Mouse (Mus musculus) kidney, postnatal 0 days (tissue): ENCODE results near the gene Arhgap5. TPM values are rescaled to one million over a fixed set of nuclear protein-coding genes. Genes with fewer than 3 reads are reported as not detected.
A peak's percentile ranks its signal among the peaks of the same experiment; 100 is the strongest.

ENCODE experiments used
- ATAC-seq: fragments of 200-750 bp; cut with Nextera tagmentation; replicated peaks from 2 replicates; pipeline ENCODE4 v1.8.0; 2017; ENCODE audit warnings: low read depth, moderate number of reproducible peaks, moderate TSS enrichment, moderate library complexity; ENCODE audit not compliant: low FRiP score
- DNase-seq: peaks from one replicate; pipeline ENCODE4 v3.0.0-alpha.2; 2016; ENCODE audit warnings: low spot score
- H3K27ac ChIP-seq: fragments of 300-500 bp; sonication (generic); 2 replicates; pipeline ENCODE4 v1.5.1; 2014; ENCODE audit warnings: mild to moderate bottlenecking
- H3K27me3 ChIP-seq: fragments of 300-500 bp; sonication (generic); 2 replicates; pipeline ENCODE4 v1.6.1; 2014; ENCODE audit warnings: low read length, mixed read lengths; ENCODE audit not compliant: insufficient read depth
- H3K36me3 ChIP-seq: fragments of 300-500 bp; sonication (generic); 2 replicates; pipeline ENCODE4 v1.6.1; 2014; ENCODE audit warnings: low read length, mixed read lengths; ENCODE audit not compliant: insufficient read depth
- H3K4me1 ChIP-seq: fragments of 300-500 bp; sonication (generic); replicated peaks from 2 replicates; pipeline ENCODE4 v1.6.1; 2014; ENCODE audit warnings: antibody characterized with exemption, low read length, mixed read lengths; ENCODE audit not compliant: insufficient read depth
- H3K4me2 ChIP-seq: fragments of 300-500 bp; sonication (generic); 2 replicates; pipeline ENCODE4 v1.6.1; 2014; ENCODE audit warnings: mild to moderate bottlenecking, low read length, moderate library complexity, mixed read lengths
- H3K4me3 ChIP-seq: fragments of 300-500 bp; sonication (generic); replicated peaks from 2 replicates; pipeline ENCODE4 v1.5.1; 2014; ENCODE audit warnings: low read depth, low read length
- H3K9ac ChIP-seq: fragments of 300-500 bp; sonication (generic); 2 replicates; pipeline ENCODE4 v1.6.1; 2014; ENCODE audit warnings: low read depth, low read length
- H3K9me3 ChIP-seq: fragments of 300-500 bp; sonication (generic); replicated peaks from 2 replicates; pipeline ENCODE4 v1.6.1; 2016; ENCODE audit warnings: low read length, inconsistent platforms, mixed read lengths
- CTCF ChIP-seq: IDR thresholded peaks from 2 replicates; pipeline ENCODE4 v1.5.1; 2016; ENCODE audit warnings: antibody characterized with exemption, low read depth, mild to moderate bottlenecking, moderate library complexity
- WGBS: fragments of 180-500 bp; shearing (Covaris S2); extraction: QIAGEN DNeasy Blood & Tissue Kit; methylation state at CpG from one replicate; pipeline ENCODE4 v1.1.7; 2014; 5-methylcytosine and 5-hydroxymethylcytosine counted together
- polyA plus RNA-seq: library from polyadenylated mRNA; unstranded; fragments of >200 nt; fragmentation: Nextera tagmentation; extraction: Ambion mirVana; gene quantifications from 2 replicates; pipeline ENCODE4 v1.2.1, GENCODE M21; 2015

The Arhgap5 gene
- polyA plus RNA-seq: 42.5 and 44.6 TPM in 2 replicates

- Histone ChIP-seq H3K36me3 (no peaks in the 10 kb centered on the region), H3K9me3 (no peaks in the 10 kb centered on the region), H3K27me3 (no peaks in the 10 kb centered on the region), H3K4me2 (peak within 1 kb of the TSS; percentile 69), H3K27ac (peak within 1 kb of the TSS; percentile 100), H3K9ac (peak within 1 kb of the TSS; percentile 99), H3K4me1 (no peaks in the 10 kb centered on the region), H3K4me3 (peak within 1 kb of the TSS; percentile 89)
- WGBS: under 1% methylated on average over 67 of the region's 119 CpGs
- ATAC-seq (peak; percentile 97), DNase-seq (peak; percentile 99)
- TF ChIP-seq CTCF: peak; percentile 2; the same call in 1 of the 2 replicates
These were observed at the start of gene Arhgap5 for GRCm38 (mm10) chr12:52503456-52504320. Arhgap5 (plus strand) TSS chr12:52503972.

GRCm38 (mm10) chr12:52464593-52464992 lies 39.2 kb upstream of the Arhgap5 start:
- no peak for TF ChIP-seq CTCF
- Histone ChIP-seq H3K4me1 (no peaks in the 10 kb centered on the region), H3K36me3 (no peaks in the 10 kb centered on the region), H3K9ac (no peak overlapping the region), H3K4me2 (no peak overlapping the region), H3K4me3 (no peak overlapping the region), H3K27ac (no peak overlapping the region), H3K27me3 (no peaks in the 10 kb centered on the region), H3K9me3 (no peaks in the 10 kb centered on the region)
- DNase-seq (no peak), ATAC-seq (no peak)

GRCm38 (mm10) chr12:52471621-52472020 lies 32.2 kb upstream of the Arhgap5 start:
- no peak for TF ChIP-seq CTCF
- H3K9me3 ChIP-seq: no peaks in the 10 kb centered on the region

GRCm38 (mm10) chr12:52473988-52474968 lies 29.5 kb upstream of the Arhgap5 start:
- H3K9me3 ChIP-seq: no peaks in the 10 kb centered on the region
- H3K9ac ChIP-seq: no peak overlapping the region
- ATAC-seq (no peak), DNase-seq (no peak)
- H3K4me1 ChIP-seq: peaks cover 5% of the 10 kb centered on the region; the same call in 1 of the 2 replicates
- no peak overlapping the region for H3K27ac ChIP-seq
- H3K4me2 ChIP-seq: peak overlapping the region; percentile 28; the same call in 1 of the 2 replicates
- TF ChIP-seq CTCF: no peak
- no peak overlapping the region for H3K4me3 ChIP-seq
- 47% methylated on average over 18 of the region's 18 CpGs for WGBS
- H3K36me3 ChIP-seq: no peaks in the 10 kb centered on the region
- no peaks in the 10 kb centered on the region for H3K27me3 ChIP-seq

More at GRCm38 (mm10) chr12:52471621-52472020, 32.2 kb upstream of the Arhgap5 start:
- DNase-seq: no peak
- Histone ChIP-seq H3K9ac (no peak overlapping the region), H3K4me3 (no peak overlapping the region), H3K4me1 (peaks cover 5% of the 10 kb centered on the region; the same call in 1 of the 2 replicates), H3K36me3 (no peaks in the 10 kb centered on the region), H3K4me2 (no peak overlapping the region), H3K27me3 (no peaks in the 10 kb centered on the region), H3K27ac (no peak overlapping the region)
- ATAC-seq: no peak
- WGBS: 89% methylated on average over 4 of the region's 4 CpGs

GRCm38 (mm10) chr12:52476036-52476435 lies 27.7 kb upstream of the Arhgap5 start:
- H3K27me3 ChIP-seq: no peaks in the 10 kb centered on the region
- no peaks in the 10 kb centered on the region for H3K9me3 ChIP-seq
- H3K36me3 ChIP-seq: no peaks in the 10 kb centered on the region
- WGBS: 54% methylated on average over 6 of the region's 6 CpGs
- no peak overlapping the region for H3K27ac ChIP-seq
- no peak for TF ChIP-seq CTCF
- ATAC-seq (no peak), DNase-seq (no peak)
- H3K4me1 ChIP-seq: peaks cover 5% of the 10 kb centered on the region; the same call in 1 of the 2 replicates
- no peak overlapping the region for H3K4me2 ChIP-seq
- H3K9ac ChIP-seq: no peak overlapping the region
- no peak overlapping the region for H3K4me3 ChIP-seq

GRCm38 (mm10) chr12:52478611-52479010 lies 25.2 kb upstream of the Arhgap5 start:
- no peak overlapping the region for H3K27ac ChIP-seq
- no peak overlapping the region for H3K4me2 ChIP-seq
- H3K9ac ChIP-seq: no peak overlapping the region
- H3K4me1 ChIP-seq: peaks cover 5% of the 10 kb centered on the region; the same call in 1 of the 2 replicates
- no peak for TF ChIP-seq CTCF
- WGBS: 72% methylated on average over 8 of the region's 8 CpGs
- ATAC-seq (no peak), DNase-seq (no peak)
- no peaks in the 10 kb centered on the region for H3K36me3 ChIP-seq
- H3K9me3 ChIP-seq: no peaks in the 10 kb centered on the region
- no peak overlapping the region for H3K4me3 ChIP-seq
- H3K27me3 ChIP-seq: no peaks in the 10 kb centered on the region
